Mouse (Mus musculus): ENCODE measurements around the gene Tbc1d17. TPM values are rescaled to one million over a fixed set of nuclear protein-coding genes. Genes with fewer than 3 reads are reported as not detected.

Gene Tbc1d17
- polyA plus RNA-seq, 1 experiment from 2014 or later = 73.6 TPM

DNA sequence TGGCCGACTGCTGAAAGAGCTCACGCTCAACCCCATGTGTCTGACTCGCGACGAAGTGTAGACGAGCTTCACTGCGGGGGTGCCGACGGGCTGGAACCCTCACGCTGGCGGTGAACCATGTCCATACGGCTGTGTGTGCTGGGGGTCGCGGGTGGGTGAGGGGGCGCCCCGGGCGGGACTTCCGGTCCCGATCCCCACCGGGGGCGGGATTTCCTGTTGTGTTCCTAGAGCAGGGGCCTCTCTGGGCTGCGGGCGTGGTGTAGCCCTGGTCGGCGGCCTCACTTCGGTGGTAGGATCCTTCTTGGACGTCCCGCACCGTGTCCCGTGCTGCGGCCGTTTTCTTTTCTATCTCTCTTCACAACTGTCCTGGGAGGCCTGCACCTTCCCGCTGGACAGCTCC is 1.3 kb upstream of the Tbc1d17 start:
- Histone ChIP-seq H3K4me1 (ENCODE audit: control insufficient read depth, insufficient read depth, low read length) (peaks cover 33% of the 10 kb centered on the region), H3K9ac (ENCODE audit: low read depth, low read length) (peak overlapping the region; percentile 91), H3K36me3 (ENCODE audit: control insufficient read depth, insufficient read depth, low read length) (peaks cover 16% of the 10 kb centered on the region; the same call in 1 of the 2 replicates), H3K4me3 (ENCODE audit: low read length) (peak overlapping the region; percentile 82), H3K9me3 (ENCODE audit: control insufficient read depth, low read length) (no peaks in the 10 kb centered on the region), H3K4me2 (ENCODE audit: low read depth, low read length) (peak overlapping the region; percentile 67), H3K27ac (ENCODE audit: low read length) (peak overlapping the region; percentile 99), H3K27me3 (replicated peaks; ENCODE audit: control insufficient read depth, insufficient read depth, low read length) (no peaks in the 10 kb centered on the region)
- peak; percentile 45 for ATAC-seq
- WGBS = under 1% methylated on average over 33 of the region's 33 CpGs

DNA sequence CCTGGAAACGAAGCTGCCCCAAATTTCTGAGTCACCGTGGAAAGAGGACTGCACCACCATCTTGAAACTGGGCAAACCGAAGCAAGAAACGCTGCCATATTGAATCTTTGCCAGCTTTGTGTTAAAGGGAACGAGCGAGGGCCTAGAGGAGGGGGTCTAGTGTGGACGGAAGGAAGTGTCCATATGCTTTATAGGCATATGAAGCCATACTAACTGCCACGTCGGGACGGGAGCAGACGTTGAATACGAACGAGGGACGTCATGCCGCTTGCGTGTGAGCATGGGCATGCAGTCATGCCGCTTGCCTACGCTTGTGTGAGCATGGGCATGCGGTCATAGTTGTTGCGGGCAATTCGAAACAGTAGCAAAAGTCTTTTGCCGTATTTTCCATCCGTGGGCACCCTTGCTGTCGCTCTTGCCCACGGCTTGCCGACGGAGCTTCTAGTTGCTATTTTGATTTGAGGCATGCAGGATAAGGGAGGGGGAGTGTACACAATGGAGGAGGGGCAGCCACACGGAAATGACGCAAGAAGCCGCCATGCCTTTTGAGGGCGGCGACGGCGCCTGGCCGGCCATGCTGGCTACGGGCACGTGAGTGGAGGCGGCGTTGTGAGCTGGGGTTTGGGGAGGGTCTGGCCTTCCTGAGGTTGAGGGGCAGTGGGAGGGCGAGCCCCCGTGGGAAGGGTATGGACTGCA is 685 bp upstream of the Tbc1d17 start:
- Histone ChIP-seq H3K9me3 (ENCODE audit: control insufficient read depth, low read length) (no peaks in the 10 kb centered on the region), H3K27ac (ENCODE audit: low read length) (peak overlapping the region; percentile 99), H3K9ac (ENCODE audit: low read depth, low read length) (peak overlapping the region; percentile 91), H3K36me3 (ENCODE audit: control insufficient read depth, insufficient read depth, low read length) (peaks cover 17% of the 10 kb centered on the region; the same call in 1 of the 2 replicates), H3K27me3 (replicated peaks; ENCODE audit: control insufficient read depth, insufficient read depth, low read length) (no peaks in the 10 kb centered on the region), H3K4me3 (ENCODE audit: low read length) (peak overlapping the region; percentile 82), H3K4me1 (ENCODE audit: control insufficient read depth, insufficient read depth, low read length) (peaks cover 31% of the 10 kb centered on the region), H3K4me2 (ENCODE audit: low read depth, low read length) (peak overlapping the region; percentile 67)
- peak; percentile 65 for ATAC-seq
- WGBS = under 1% methylated on average over 41 of the region's 41 CpGs

DNA sequence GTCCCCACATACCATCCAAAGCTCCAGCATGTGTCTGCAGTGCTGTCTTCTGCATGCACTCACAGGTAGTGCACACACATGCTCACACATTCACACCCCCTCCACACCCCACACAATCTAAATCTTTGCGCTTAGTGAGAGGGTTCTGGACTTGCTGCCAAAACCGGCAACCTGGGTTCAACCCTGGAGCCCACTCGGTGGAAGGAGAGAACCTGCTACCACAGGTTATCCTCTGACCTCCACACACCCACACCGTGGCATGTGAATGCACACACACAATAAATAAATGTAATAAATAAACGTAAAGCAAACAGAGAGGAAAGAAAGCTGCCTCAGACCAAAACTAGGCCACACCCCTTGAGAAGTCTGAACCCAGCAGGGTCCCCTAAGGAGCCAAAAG is 1.1 kb downstream of the Tbc1d17 start:
- Histone ChIP-seq H3K36me3 (ENCODE audit: control insufficient read depth, insufficient read depth, low read length) (peaks cover 25% of the 10 kb centered on the region), H3K4me3 (ENCODE audit: low read length) (peak overlapping the region; percentile 82), H3K9me3 (ENCODE audit: control insufficient read depth, low read length) (no peaks in the 10 kb centered on the region), H3K4me1 (ENCODE audit: control insufficient read depth, insufficient read depth, low read length) (peaks cover 19% of the 10 kb centered on the region), H3K27me3 (replicated peaks; ENCODE audit: control insufficient read depth, insufficient read depth, low read length) (no peaks in the 10 kb centered on the region), H3K4me2 (ENCODE audit: low read depth, low read length) (peak overlapping the region; percentile 94), H3K9ac (ENCODE audit: low read depth, low read length) (peak overlapping the region; percentile 62), H3K27ac (ENCODE audit: low read length) (no peak overlapping the region)
- WGBS = 64% methylated on average over 5 of the region's 5 CpGs
- ATAC-seq = no peak

DNA sequence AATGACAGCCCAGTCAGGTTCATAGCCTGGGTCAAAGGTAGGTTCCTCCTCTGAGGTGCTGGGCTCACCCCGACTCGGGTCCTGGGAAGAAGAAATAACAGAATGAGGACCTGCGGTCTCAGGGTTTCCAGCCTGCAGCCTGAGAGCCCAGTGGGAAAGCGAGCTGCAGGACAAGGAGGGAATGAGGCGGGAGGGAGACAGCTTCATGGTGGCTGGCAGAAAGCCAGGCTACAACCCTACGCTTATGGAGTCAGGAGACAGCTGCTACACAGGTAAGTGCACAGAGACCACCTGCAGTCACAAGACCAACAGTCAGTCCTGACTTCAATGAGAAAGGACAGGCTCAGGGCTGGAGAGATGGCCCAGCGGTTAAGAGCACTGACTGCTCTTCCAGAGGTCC is 2.1 kb downstream of the Tbc1d17 start:
- Histone ChIP-seq H3K27ac (ENCODE audit: low read length) (no peak overlapping the region), H3K9ac (ENCODE audit: low read depth, low read length) (no peak overlapping the region), H3K4me2 (ENCODE audit: low read depth, low read length) (no peak overlapping the region), H3K27me3 (replicated peaks; ENCODE audit: control insufficient read depth, insufficient read depth, low read length) (no peaks in the 10 kb centered on the region), H3K4me3 (ENCODE audit: low read length) (no peak overlapping the region), H3K36me3 (ENCODE audit: control insufficient read depth, insufficient read depth, low read length) (peaks cover 30% of the 10 kb centered on the region), H3K4me1 (ENCODE audit: control insufficient read depth, insufficient read depth, low read length) (peaks cover 19% of the 10 kb centered on the region), H3K9me3 (ENCODE audit: control insufficient read depth, low read length) (no peaks in the 10 kb centered on the region)
- 93% methylated on average over 7 of the region's 7 CpGs for WGBS
- no peak for ATAC-seq

DNA sequence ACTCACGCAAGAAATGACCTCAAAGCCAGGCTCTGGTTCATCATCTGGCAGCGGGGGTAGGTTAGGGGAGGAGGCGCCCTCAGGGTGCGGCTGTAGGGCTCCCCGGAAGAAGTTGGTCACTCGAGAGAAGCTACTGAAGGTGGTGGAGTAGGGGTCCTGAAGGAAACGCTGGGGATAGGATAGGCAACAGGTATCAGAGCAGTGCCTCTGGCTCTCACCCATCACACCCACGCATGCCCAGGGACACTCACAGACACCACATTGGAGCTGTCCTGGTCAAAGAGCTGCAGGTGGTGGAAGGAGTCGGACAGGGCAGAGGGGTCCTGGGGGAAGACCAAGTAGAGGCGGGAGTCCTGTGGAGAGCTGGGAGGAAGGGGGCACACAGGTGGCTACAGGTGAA is 3.9 kb downstream of the Tbc1d17 start:
- Histone ChIP-seq H3K4me1 (ENCODE audit: control insufficient read depth, insufficient read depth, low read length) (peaks cover 13% of the 10 kb centered on the region), H3K27ac (ENCODE audit: low read length) (no peak overlapping the region), H3K36me3 (ENCODE audit: control insufficient read depth, insufficient read depth, low read length) (peaks cover 29% of the 10 kb centered on the region), H3K4me3 (ENCODE audit: low read length) (no peak overlapping the region), H3K4me2 (ENCODE audit: low read depth, low read length) (no peak overlapping the region), H3K27me3 (replicated peaks; ENCODE audit: control insufficient read depth, insufficient read depth, low read length) (peaks cover 5% of the 10 kb centered on the region; the same call in 1 of the 2 replicates), H3K9me3 (ENCODE audit: control insufficient read depth, low read length) (no peaks in the 10 kb centered on the region), H3K9ac (ENCODE audit: low read depth, low read length) (no peak overlapping the region)
- 91% methylated on average over 10 of the region's 10 CpGs for WGBS
- ATAC-seq = no peak

DNA sequence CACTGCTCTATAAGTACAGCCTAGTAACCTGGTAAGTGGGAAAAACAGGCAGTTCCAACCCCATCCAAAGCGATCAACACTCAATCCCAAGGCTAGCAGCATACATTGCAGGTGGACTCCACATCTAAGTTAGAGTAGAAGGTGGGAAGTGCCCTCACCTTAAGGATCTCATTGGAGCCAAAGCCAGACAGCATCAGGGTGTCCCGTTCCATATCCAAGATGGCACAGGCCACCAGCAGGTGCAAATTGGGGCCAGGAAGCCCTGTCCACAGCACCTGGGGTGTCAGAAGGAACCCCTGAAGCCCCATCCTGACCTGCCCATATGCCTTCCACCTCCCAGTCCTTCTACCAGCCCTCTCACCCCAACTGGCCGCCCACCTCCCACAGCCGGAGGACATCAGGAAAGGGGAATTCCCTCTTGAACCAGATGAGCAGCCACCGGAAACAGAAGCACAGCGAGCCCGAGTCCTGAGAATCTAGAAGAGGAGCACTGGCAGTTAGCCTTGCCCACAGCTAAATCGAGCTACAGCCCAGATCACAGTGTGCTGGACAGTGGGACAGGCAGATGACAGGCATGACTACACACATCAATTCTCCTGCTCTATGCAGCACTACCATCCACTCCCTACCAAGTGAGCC is 6.9 kb downstream of the Tbc1d17 start:
- no peak overlapping the region for H3K27ac ChIP-seq (ENCODE audit: low read length)
- peaks cover 12% of the 10 kb centered on the region for H3K4me1 ChIP-seq (ENCODE audit: control insufficient read depth, insufficient read depth, low read length)
- no peaks in the 10 kb centered on the region for H3K9me3 ChIP-seq (ENCODE audit: control insufficient read depth, low read length)
- no peak overlapping the region for H3K4me2 ChIP-seq (ENCODE audit: low read depth, low read length)
- no peak overlapping the region for H3K4me3 ChIP-seq (ENCODE audit: low read length)
- H3K27me3 ChIP-seq (replicated peaks; ENCODE audit: control insufficient read depth, insufficient read depth, low read length) = peaks cover 5% of the 10 kb centered on the region; the same call in 1 of the 2 replicates
- no peak overlapping the region for H3K9ac ChIP-seq (ENCODE audit: low read depth, low read length)
- no peak for ATAC-seq
- WGBS = 92% methylated on average over 8 of the region's 8 CpGs
- peaks cover 29% of the 10 kb centered on the region for H3K36me3 ChIP-seq (ENCODE audit: control insufficient read depth, insufficient read depth, low read length)

DNA sequence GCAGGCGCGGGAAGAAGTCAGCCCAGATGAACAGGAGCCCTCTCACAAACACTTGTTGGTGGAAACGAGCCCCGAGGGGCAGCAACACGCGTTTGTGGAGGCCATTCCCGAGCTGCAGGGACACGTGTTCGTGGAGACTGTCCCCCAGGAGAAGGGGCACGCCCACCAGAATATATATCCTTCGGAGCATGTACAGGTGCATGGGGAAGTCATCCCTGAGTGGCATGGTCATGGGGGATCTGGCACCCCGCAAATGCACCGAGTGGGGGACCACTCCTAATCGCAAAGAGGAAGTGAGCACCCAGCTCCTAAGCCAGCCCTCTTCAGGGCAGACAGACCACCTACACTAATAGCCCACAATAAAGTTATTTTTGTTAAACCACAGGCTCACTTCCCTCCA is 8.5 kb downstream of the Tbc1d17 start:
- peak overlapping the region; percentile 81; the same call in 1 of the 2 replicates for H3K4me2 ChIP-seq (ENCODE audit: low read depth, low read length)
- H3K27me3 ChIP-seq (replicated peaks; ENCODE audit: control insufficient read depth, insufficient read depth, low read length) = peaks cover 5% of the 10 kb centered on the region; the same call in 1 of the 2 replicates
- WGBS = 54% methylated on average over 14 of the region's 14 CpGs
- H3K4me1 ChIP-seq (ENCODE audit: control insufficient read depth, insufficient read depth, low read length) = peaks cover 18% of the 10 kb centered on the region
- no peaks in the 10 kb centered on the region for H3K9me3 ChIP-seq (ENCODE audit: control insufficient read depth, low read length)
- peak overlapping the region; percentile 44; the same call in 1 of the 2 replicates for H3K4me3 ChIP-seq (ENCODE audit: low read length)
- H3K36me3 ChIP-seq (ENCODE audit: control insufficient read depth, insufficient read depth, low read length) = peaks cover 15% of the 10 kb centered on the region
- H3K9ac ChIP-seq (ENCODE audit: low read depth, low read length) = peak overlapping the region; percentile 69; the same call in 1 of the 2 replicates
- no peak overlapping the region for H3K27ac ChIP-seq (ENCODE audit: low read length)
- no peak for ATAC-seq

DNA sequence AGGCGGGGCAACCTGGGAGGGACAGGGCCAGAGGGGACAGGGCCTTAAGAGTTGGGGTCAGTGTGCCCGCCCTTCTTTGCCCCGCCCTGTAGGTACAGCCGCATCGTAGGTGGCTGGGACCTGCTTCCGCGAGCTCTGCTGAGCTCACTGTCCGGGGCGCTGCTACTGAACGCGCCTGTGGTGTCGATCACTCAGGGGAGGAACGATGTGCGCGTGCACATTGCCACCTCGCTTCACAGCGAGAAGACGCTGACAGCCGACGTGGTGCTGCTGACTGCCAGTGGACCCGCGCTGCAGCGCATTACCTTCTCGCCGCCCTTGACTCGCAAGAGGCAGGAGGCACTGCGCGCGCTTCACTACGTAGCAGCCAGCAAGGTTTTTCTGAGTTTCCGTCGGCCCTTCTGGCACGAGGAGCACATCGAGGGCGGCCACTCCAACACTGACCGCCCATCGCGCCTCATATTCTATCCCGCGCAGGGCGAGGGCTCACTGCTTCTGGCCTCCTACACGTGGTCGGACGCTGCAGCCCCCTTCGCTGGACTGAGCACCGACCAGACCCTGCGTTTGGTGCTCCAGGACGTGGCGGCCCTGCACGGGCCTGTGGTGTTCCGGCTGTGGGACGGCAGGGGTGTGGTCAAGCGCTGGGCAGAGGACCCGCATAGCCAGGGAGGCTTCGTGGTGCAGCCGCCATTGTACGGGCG is 9.2 kb downstream of the Tbc1d17 start:
- Histone ChIP-seq H3K27ac (ENCODE audit: low read length) (no peak overlapping the region), H3K27me3 (replicated peaks; ENCODE audit: control insufficient read depth, insufficient read depth, low read length) (peaks cover 5% of the 10 kb centered on the region; the same call in 1 of the 2 replicates), H3K9ac (ENCODE audit: low read depth, low read length) (peak overlapping the region; percentile 69), H3K36me3 (ENCODE audit: control insufficient read depth, insufficient read depth, low read length) (peaks cover 15% of the 10 kb centered on the region), H3K9me3 (ENCODE audit: control insufficient read depth, low read length) (no peaks in the 10 kb centered on the region), H3K4me2 (ENCODE audit: low read depth, low read length) (peak overlapping the region; percentile 81), H3K4me1 (ENCODE audit: control insufficient read depth, insufficient read depth, low read length) (peaks cover 18% of the 10 kb centered on the region), H3K4me3 (ENCODE audit: low read length) (peak overlapping the region; percentile 44)
- 3% methylated on average over 58 of the region's 58 CpGs for WGBS
- peak; percentile 72 for ATAC-seq

DNA sequence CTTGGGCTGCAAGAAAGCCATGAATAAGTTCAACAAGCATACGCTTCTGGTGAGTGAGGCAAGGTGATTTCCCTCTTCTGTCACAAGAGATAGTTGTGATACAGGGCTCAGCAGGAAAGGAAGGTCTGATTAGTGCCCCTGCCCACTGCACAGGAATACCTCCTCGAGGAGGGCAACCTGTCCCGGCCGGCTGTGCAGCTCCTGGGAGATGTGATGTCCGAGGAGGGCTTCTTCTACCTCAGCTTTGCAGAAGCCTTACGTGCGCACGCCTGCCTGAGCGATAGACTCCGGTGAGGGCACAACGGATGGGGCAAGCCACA is 9.7 kb downstream of the Tbc1d17 start:
- ATAC-seq = no peak
- Histone ChIP-seq H3K4me1 (ENCODE audit: control insufficient read depth, insufficient read depth, low read length) (peaks cover 18% of the 10 kb centered on the region), H3K9ac (ENCODE audit: low read depth, low read length) (peak overlapping the region; percentile 69), H3K27me3 (replicated peaks; ENCODE audit: control insufficient read depth, insufficient read depth, low read length) (peaks cover 5% of the 10 kb centered on the region; the same call in 1 of the 2 replicates), H3K4me2 (ENCODE audit: low read depth, low read length) (peak overlapping the region; percentile 81), H3K36me3 (ENCODE audit: control insufficient read depth, insufficient read depth, low read length) (peaks cover 10% of the 10 kb centered on the region), H3K27ac (ENCODE audit: low read length) (no peak overlapping the region), H3K4me3 (ENCODE audit: low read length) (peak overlapping the region; percentile 44), H3K9me3 (ENCODE audit: control insufficient read depth, low read length) (no peaks in the 10 kb centered on the region)
- WGBS = 29% methylated on average over 11 of the region's 11 CpGs

Data from intestine, embryonic 16.5 days (tissue).